Comparison of ENCODE assay signal across 9 mouse cellular contexts in genomic region chr9:99632264-99632663, GRCm38 (mm10). TPM values are rescaled to one million over a fixed set of nuclear protein-coding genes. Genes with fewer than 3 reads are reported as not detected.
A peak's percentile ranks its signal among the peaks of the same experiment; 100 is the strongest.
DNase-seq lines count a peak whose midpoint lies in the region; ATAC-seq and TF ChIP-seq lines count a peak whose summit lies in the region.
"Had no signal": no experiment of that assay in that cellular context is flagged by ENCODE, and none has a peak within 500 bp of the region (broad histone marks: within the 10 kb centered on the region; RNA-seq: fewer than 3 reads in every experiment).

No protein-coding gene starts in this region.

- DNase-seq in ES-E14 (ENCODE audit: low read depth, low spot score) (no peak), adipocyte (ENCODE audit: low spot score) (peak; percentile 27)
- no peak for DNase-seq in liver, embryonic 11.5 days (ENCODE audit: low spot score)
- no peak for DNase-seq in natural killer cell, adult 2 months (ENCODE audit: low spot score in 2 of 2)
- no peak for DNase-seq in gastrocnemius, postnatal 36 days

- H3K27me3 ChIP-seq in heart, embryonic 16.5 days (ENCODE audit: control insufficient read depth, insufficient read depth, low read length), result no peaks in the 10 kb centered on the region
- no peaks in the 10 kb centered on the region for H3K27me3 ChIP-seq in limb, embryonic 13.5 days
- no peaks in the 10 kb centered on the region for H3K27me3 ChIP-seq in stomach, embryonic 16.5 days (ENCODE audit: control insufficient read depth, insufficient read depth, low read length)
- no peaks in the 10 kb centered on the region for H3K27me3 ChIP-seq in liver, embryonic 11.5 days (replicated peaks; ENCODE audit: control insufficient read depth, insufficient read depth, low read length)

- no peak for ATAC-seq in heart, embryonic 16.5 days (replicated peaks; ENCODE audit: extremely low read depth, insufficient read depth, low FRiP score)
- no peak for ATAC-seq in limb, embryonic 13.5 days (ENCODE audit: low FRiP score, low read depth)
- ATAC-seq in stomach, embryonic 16.5 days (ENCODE audit: insufficient read depth, low FRiP score), result peak; percentile 34; the same call in 1 of the 2 replicates
- ATAC-seq in liver, embryonic 11.5 days (replicated peaks; ENCODE audit: low FRiP score), result no peak

- H3K4me2 ChIP-seq in heart, embryonic 16.5 days (ENCODE audit: low read depth, low read length), result peak overlapping the region; percentile 46
- H3K4me2 ChIP-seq in limb, embryonic 13.5 days (replicated peaks), result peak overlapping the region; percentile 84
- peak overlapping the region; percentile 30; the same call in 1 of the 2 replicates for H3K4me2 ChIP-seq in stomach, embryonic 16.5 days (ENCODE audit: low read depth, low read length)
- no peak overlapping the region for H3K4me2 ChIP-seq in liver, embryonic 11.5 days

- in situ Hi-C loops in ES-E14 (cut with MboI; ENCODE audit: low sequenced_read_pairs in 2 of 2, unreplicated experiment in 2 of 2), result no loop called here

- H3K4me1 ChIP-seq in ES-E14 (ENCODE audit: control insufficient read depth in 2 of 2, insufficient read depth in 2 of 2, low read length in 2 of 2, poor library complexity in 1 of 2), result 0 out of 4 replicates have a peak, but pooled peaks cover 0 to 3% of the 10 kb centered on the region in 2 experiments
- peaks cover 19% of the 10 kb centered on the region for H3K4me1 ChIP-seq in heart, embryonic 16.5 days (ENCODE audit: control insufficient read depth, insufficient read depth, low read length)
- peaks cover 29% of the 10 kb centered on the region for H3K4me1 ChIP-seq in limb, embryonic 13.5 days
- H3K4me1 ChIP-seq in stomach, embryonic 16.5 days (ENCODE audit: control insufficient read depth, insufficient read depth, low read length), result peaks cover 21% of the 10 kb centered on the region
- H3K4me1 ChIP-seq in liver, embryonic 11.5 days (replicated peaks; ENCODE audit: control insufficient read depth, insufficient read depth, low read length), result peaks cover 3% of the 10 kb centered on the region; the same call in 1 of the 2 replicates

- intact Hi-C loops in gastrocnemius, postnatal 36 days (cut with DNase I), result no loop called here

- WGBS in heart, embryonic 16.5 days, result 57% methylated on average over 8 of the region's 8 CpGs
- 66% methylated on average over 8 of the region's 8 CpGs for WGBS in limb, embryonic 13.5 days
- WGBS in stomach, embryonic 16.5 days, result 57% methylated on average over 8 of the region's 8 CpGs
- WGBS in liver, embryonic 11.5 days, result 73% methylated on average over 8 of the region's 8 CpGs

- no peak overlapping the region for H3K9ac ChIP-seq in ES-E14 (ENCODE audit: insufficient read depth, low read depth, low read length, poor library complexity, severe bottlenecking)
- H3K9ac ChIP-seq in heart, embryonic 16.5 days (ENCODE audit: low read length), result no peak overlapping the region
- no peak overlapping the region for H3K9ac ChIP-seq in limb, embryonic 13.5 days
- peak overlapping the region; percentile 6; the same call in 1 of the 2 replicates for H3K9ac ChIP-seq in stomach, embryonic 16.5 days (ENCODE audit: low read length)
- no peak overlapping the region for H3K9ac ChIP-seq in liver, embryonic 11.5 days (ENCODE audit: low read depth, low read length)

- H3K4me3 ChIP-seq in ES-E14 (ENCODE audit: insufficient read depth in 1 of 2, low read depth in 1 of 2, low read length in 2 of 2, poor library complexity in 1 of 2, severe bottlenecking in 1 of 2), result no peak overlapping the region
- H3K4me3 ChIP-seq in heart, embryonic 16.5 days (ENCODE audit: low read length), result peak overlapping the region; percentile 3; the same call in 1 of the 2 replicates
- H3K4me3 ChIP-seq in limb, embryonic 13.5 days, result no peak overlapping the region
- no peak overlapping the region for H3K4me3 ChIP-seq in stomach, embryonic 16.5 days (replicated peaks; ENCODE audit: low read length)
- H3K4me3 ChIP-seq in liver, embryonic 11.5 days (ENCODE audit: low read depth, low read length), result no peak overlapping the region

- no peaks in the 10 kb centered on the region for H3K36me3 ChIP-seq in ES-E14 (ENCODE audit: control insufficient read depth, insufficient read depth, low read length, poor library complexity, severe bottlenecking)
- H3K36me3 ChIP-seq in heart, embryonic 16.5 days (ENCODE audit: control insufficient read depth, insufficient read depth), result peaks cover 2% of the 10 kb centered on the region; the same call in 1 of the 2 replicates
- peaks cover 46% of the 10 kb centered on the region for H3K36me3 ChIP-seq in limb, embryonic 13.5 days
- H3K36me3 ChIP-seq in stomach, embryonic 16.5 days (ENCODE audit: control insufficient read depth, insufficient read depth, low read length), result peaks cover 7% of the 10 kb centered on the region; the same call in 1 of the 2 replicates
- H3K36me3 ChIP-seq in liver, embryonic 11.5 days (ENCODE audit: control insufficient read depth, insufficient read depth, low read length), result no peaks in the 10 kb centered on the region; the same call in 1 of the 2 replicates

- no peaks in the 10 kb centered on the region for H3K9me3 ChIP-seq in ES-E14 (ENCODE audit: control insufficient read depth, insufficient read depth, low read depth, low read length)
- H3K9me3 ChIP-seq in heart, embryonic 16.5 days (replicated peaks; ENCODE audit: control insufficient read depth, low read length), result no peaks in the 10 kb centered on the region
- H3K9me3 ChIP-seq in limb, embryonic 13.5 days, result no peaks in the 10 kb centered on the region
- H3K9me3 ChIP-seq in stomach, embryonic 16.5 days (replicated peaks; ENCODE audit: control insufficient read depth, low read length), result no peaks in the 10 kb centered on the region
- no peaks in the 10 kb centered on the region for H3K9me3 ChIP-seq in liver, embryonic 11.5 days (ENCODE audit: control insufficient read depth, low read length)

- H3K27ac ChIP-seq in ES-E14 (ENCODE audit: insufficient read depth, low read depth, low read length, poor library complexity, severe bottlenecking), result no peak overlapping the region
- H3K27ac ChIP-seq in heart, embryonic 16.5 days (ENCODE audit: low read length), result no peak overlapping the region
- H3K27ac ChIP-seq in limb, embryonic 13.5 days, result no peak overlapping the region
- H3K27ac ChIP-seq in stomach, embryonic 16.5 days (ENCODE audit: low read length), result peak overlapping the region; percentile 21
- H3K27ac ChIP-seq in liver, embryonic 11.5 days (ENCODE audit: low read depth, low read length), result no peak overlapping the region

TF ChIP-seq in ES-E14, 5 proteins besides CTCF, POLR2A, EP300 and RAD21:
- TF ChIP-seq MAFK (IDR thresholded peaks at IDR 0.05; ENCODE audit: insufficient read depth, low read depth, low read length), result peak; percentile 11; the same call in 1 of the 2 replicates
- no peak for TF ChIP-seq ZNF384 (IDR thresholded peaks at IDR 0.05; ENCODE audit: low read depth, low read length)

RNA-seq across cellular contexts. Expression of gene Dzip1l, which starts 3.0 kb away (rescaled TPM):
- 11.6 and 17.2 TPM in 2 replicates for total RNA-seq in ES-E14 (2012; rRNA removed)
- 13.5 and 17.7 TPM in 2 replicates for polyA plus RNA-seq in heart, embryonic 16.5 days (2015; fragmentation: Nextera tagmentation; extraction: Ambion mirVana)
- polyA plus RNA-seq in limb, embryonic 13.5 days (2015; fragmentation: Nextera tagmentation; extraction: Ambion mirVana), result 24.5 and 26.1 TPM in 2 replicates
- polyA plus RNA-seq in stomach, embryonic 16.5 days (2015; fragmentation: Nextera tagmentation; extraction: Ambion mirVana), result 13.3 and 18.3 TPM in 2 replicates
- 5.0 and 6.2 TPM in 2 replicates for polyA plus RNA-seq in liver, embryonic 11.5 days (2014; fragmentation: Nextera tagmentation; extraction: Ambion mirVana)
- 1 to 10 TPM; 1.9 to 2.1 TPM for total RNA-seq in gastrocnemius, postnatal 36 days (2021)

RNA-seq across cellular contexts. Expression of gene A4gnt, which starts 20.0 kb away (rescaled TPM):
- total RNA-seq in ES-E14 (2012; rRNA removed), result not detected in 2 replicates
- polyA plus RNA-seq in heart, embryonic 16.5 days (2015; fragmentation: Nextera tagmentation; extraction: Ambion mirVana), result not detected in 2 replicates
- not detected in 2 replicates for polyA plus RNA-seq in limb, embryonic 13.5 days (2015; fragmentation: Nextera tagmentation; extraction: Ambion mirVana)
- 2.2 and 2.9 TPM in 2 replicates for polyA plus RNA-seq in stomach, embryonic 16.5 days (2015; fragmentation: Nextera tagmentation; extraction: Ambion mirVana)
- not detected in 2 replicates for polyA plus RNA-seq in liver, embryonic 11.5 days (2014; fragmentation: Nextera tagmentation; extraction: Ambion mirVana)
- not detected for total RNA-seq in gastrocnemius, postnatal 36 days (2021)
- total RNA-seq: liver, adult 2 months had no signal
- polyA plus RNA-seq: liver, adult 2 months had no signal

RNA-seq across cellular contexts. Expression of gene Dbr1, which starts 56.7 kb away (rescaled TPM):
- 45.0 and 48.1 TPM in 2 replicates for total RNA-seq in ES-E14 (2012; rRNA removed)
- polyA plus RNA-seq in heart, embryonic 16.5 days (2015; fragmentation: Nextera tagmentation; extraction: Ambion mirVana), result 16.2 and 17.2 TPM in 2 replicates
- polyA plus RNA-seq in limb, embryonic 13.5 days (2015; fragmentation: Nextera tagmentation; extraction: Ambion mirVana), result 30.1 and 30.8 TPM in 2 replicates
- polyA plus RNA-seq in stomach, embryonic 16.5 days (2015; fragmentation: Nextera tagmentation; extraction: Ambion mirVana), result 27.3 and 28.6 TPM in 2 replicates
- 36.5 and 39.7 TPM in 2 replicates for polyA plus RNA-seq in liver, embryonic 11.5 days (2014; fragmentation: Nextera tagmentation; extraction: Ambion mirVana)
- total RNA-seq in gastrocnemius, postnatal 36 days (2021), result 1 to 10 TPM; 2.6 to 5.6 TPM
